Mouse (Mus musculus) erythroid progenitor cell, adult 5-6 weeks (primary cell): ENCODE data around the gene Mef2a. TPM values are rescaled to one million over a fixed set of nuclear protein-coding genes. Genes with fewer than 3 reads are reported as not detected.

Source experiments
- ATAC-seq: replicated peaks from 2 replicates; pipeline ENCODE4 v1.8.0; 2016; ENCODE audit warnings: moderate number of reproducible peaks, mild to moderate bottlenecking, moderate TSS enrichment, inconsistent platforms; ENCODE audit not compliant: poor library complexity, low FRiP score, severe bottlenecking
- total RNA-seq, 2 experiments: library from RNA; stranded (forward) in 1 of 2; stranded (reverse) in 1 of 2; fragments of 150-400 nt in 1 of 2; fragments of 186-747, 209-891 nt in 1 of 2; gene quantifications; 2 replicates each; pipeline versions ENCODE4 v1.2.3 to v1.2.4; 2015 to 2017; ENCODE audit warnings: low replicate concordance in 2 of 2

Gene Mef2a
- total RNA-seq, 2 experiments from 2014 or later, result 12.5 to 23.5 TPM

DNA sequence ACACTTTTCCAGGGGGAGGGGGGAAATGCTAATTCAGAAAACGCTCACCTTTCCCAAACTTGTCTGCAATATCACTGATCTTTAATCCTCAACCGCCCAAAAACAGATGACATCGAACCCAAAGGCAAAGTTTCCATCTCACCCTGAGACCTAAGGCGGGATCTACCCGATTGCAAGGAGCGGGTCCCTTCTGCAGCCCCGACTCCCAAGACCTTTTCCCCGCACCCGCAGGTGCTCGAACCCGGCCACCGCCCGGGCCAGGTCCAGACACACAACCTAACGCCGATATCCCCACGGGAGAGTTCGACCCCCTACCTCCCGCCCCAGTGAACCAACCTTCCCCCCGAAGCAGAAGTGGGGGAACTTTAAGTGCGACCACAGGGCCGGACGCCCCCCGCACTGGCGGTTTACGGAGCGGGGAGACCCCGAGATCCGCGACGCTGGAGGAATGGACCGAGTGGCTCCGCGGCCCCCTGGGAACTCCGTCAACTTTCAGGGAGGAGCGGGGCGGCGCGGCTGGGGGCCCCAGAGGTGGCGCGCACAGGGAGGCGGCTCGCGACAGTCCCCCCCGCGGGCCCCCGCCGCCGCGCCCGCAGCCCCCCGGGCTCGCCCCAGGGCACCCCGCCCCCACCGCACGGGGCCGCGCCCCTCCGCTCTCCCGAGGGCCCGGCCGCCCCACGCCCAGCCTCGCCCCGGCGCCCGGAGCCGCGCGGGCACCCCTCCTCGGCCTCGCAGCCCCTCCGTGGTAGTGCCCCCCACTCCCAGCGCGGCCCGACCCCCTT is 576 bp downstream of the Mef2a start:
- 0 out of 2 replicates have a peak, but pooled peaks have one; percentile 28 for ATAC-seq

DNA sequence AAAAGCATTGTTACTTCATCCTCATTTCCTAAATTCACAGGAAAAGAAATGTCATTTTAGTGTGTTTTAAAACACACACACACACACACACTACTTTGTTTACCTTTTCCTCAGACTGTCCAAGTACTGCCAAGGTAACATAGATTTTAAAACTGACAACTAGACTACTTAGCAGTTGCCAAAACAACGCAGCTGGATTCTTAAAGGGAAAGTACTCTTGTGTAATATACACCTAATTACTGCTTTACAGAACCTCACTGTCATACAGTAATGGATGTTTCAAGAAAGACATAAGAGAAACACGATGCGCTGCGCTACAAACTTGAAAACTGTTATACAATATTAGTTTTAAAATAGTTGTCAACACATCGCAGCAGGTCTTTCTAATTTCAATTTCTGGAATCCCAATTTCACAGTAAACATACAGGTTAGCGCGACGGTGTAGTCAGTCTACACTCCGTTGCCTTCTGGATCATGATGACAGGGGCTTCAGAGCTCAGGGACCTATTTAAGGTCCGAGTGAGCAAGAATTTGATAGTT is 1.2 kb downstream of the Mef2a start:
- ATAC-seq, result no peak

DNA sequence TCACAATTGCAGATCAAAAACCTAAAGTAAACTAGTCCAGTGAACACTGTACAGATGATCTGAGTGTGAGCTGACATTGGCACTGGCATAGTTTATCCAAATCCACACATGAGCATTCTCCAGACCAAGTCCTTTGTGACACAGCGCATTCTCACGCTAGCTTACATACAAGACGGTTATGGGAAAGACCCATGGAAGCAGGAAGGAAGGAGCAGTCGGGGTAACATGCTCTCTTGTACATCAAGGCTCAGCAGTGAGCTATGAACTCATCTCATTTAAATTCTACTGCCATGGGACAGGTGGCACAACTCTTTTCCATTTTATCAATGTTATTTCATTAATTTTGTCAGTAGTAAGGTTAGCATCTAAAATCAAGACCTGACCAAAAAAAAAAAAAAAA is 3.0 kb downstream of the Mef2a start:
- no peak for ATAC-seq

DNA sequence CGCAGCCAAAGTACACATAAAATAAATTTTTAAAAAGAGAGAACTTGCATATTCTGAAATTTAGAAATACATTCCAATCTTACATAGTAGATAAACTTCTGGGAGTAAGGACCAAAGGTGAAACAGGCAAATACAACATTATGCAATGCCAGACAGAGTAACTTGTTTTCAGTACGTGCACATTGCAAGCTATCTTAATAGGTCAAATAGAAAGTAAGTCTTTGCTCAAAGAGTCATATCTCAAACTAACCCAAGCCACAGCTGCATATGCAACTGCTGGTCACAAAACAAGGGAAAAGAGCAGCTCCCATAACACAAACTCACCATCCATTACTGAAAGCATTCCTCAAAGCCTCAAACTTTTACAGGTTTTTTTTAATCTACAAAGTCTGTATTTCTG is 4.3 kb downstream of the Mef2a start:
- no peak for ATAC-seq

DNA sequence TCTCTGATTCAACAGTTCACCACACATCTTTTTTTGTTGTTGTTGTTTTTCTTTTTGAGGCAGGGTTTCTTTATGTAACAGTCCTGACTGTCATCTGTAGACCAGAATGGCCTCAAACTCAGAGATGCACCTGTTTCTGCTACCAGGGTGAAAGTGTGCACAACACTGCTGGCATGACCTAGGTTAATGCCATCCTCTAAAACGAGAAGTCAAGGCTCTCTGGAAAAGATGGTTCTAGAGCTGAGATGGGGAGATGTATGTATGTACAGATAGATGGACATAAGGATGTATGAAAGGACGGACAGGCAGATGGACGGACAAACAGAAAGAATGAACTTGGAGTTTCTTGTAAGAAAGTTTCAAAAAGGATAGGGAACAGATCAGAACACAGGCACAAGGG is 12.1 kb downstream of the Mef2a start:
- no peak for ATAC-seq

DNA sequence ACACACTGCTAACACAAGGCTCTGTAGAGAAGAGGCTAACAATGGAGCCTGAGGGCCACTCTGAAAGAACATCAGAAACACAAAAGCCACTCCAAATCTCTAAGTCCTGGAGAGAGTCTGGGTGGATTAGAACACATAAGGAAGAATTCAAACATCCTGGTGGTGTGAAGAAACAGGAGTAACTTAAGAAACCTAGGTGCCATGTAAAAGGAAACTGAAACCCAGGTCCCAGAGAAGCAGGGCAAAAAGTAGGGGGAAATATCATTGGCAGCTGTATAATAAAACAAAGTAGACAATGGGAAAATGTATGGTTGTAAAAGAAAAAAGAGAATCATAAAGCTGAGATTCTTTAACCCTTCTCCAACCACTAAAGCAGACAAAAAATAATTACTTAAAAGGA is 12.8 kb downstream of the Mef2a start:
- no peak for ATAC-seq

DNA sequence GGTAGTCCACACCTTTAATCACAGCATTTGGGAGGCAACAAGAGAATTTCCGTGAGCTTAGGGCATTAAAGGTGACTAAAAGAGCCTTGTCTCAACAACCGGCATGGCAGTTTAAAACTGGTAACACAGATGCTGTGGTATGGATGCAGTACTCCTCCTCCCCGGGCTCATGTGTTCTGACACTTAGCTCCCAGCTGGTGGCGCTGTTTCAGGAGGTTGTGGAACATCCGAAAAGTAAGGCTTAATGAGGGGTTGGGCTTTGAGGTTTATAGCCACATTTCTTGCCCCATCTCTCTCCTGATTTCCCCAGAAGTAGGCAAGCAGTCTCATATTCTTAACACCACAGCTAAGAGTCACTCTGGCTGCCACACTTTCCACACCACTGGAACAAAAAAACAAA is 16.8 kb downstream of the Mef2a start:
- no peak for ATAC-seq

DNA sequence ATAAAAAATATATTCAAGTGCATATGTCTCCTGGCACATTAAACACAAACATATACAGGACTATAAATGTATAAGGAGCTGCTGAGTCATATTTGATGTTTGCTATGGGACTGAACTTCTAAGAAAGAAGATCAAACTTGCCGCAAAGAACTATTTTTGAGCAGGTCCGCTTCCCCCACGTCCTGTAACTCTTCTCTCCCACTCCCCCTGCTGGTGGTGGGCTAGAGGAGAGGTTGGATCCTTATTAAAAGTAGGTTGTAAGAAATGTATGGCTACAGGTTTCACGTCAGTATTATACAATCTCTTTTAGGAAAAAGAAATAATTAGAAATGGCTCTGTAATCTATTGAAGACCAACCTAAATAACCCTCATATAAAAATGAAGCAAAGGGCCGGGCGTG is 19.0 kb downstream of the Mef2a start:
- no peak for ATAC-seq

DNA sequence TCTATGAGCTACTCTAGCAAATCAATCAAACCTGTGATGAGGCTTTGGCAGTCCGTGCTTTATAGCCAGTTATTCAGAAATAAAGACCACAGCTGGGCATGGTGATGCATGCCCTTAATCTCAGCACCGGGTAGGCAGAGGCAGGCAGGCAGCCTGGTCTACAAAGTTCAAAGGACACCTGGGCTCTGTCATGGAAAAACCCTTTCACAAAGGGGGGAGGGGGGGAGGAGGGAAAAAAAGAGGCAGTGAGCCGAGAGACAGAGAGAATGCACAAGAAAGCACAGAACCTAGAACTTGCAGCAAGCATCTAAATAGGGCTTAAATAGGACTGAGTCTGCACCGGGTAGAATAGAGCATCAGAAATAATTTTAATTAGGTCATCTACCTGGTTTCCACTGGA is 19.7 kb downstream of the Mef2a start:
- no peak for ATAC-seq

DNA sequence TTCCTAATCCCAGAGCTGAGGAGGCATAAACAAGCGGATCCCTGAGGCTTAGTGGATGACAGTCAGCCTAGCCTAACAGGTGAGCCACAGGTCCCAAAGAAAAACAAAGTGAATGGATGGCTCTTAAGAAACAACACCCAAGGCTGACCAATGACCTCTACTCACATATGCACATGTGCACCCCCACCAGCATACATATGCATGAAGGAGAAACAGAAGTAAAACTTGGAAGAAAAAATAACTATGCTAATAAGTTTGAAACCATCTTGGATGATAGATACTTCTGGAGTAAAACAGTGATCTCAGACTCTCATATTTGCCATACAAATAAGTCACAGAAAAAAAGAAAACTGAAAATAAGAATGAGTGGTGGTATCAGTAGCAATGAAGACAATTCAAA is 28.2 kb downstream of the Mef2a start:
- no peak for ATAC-seq

DNA sequence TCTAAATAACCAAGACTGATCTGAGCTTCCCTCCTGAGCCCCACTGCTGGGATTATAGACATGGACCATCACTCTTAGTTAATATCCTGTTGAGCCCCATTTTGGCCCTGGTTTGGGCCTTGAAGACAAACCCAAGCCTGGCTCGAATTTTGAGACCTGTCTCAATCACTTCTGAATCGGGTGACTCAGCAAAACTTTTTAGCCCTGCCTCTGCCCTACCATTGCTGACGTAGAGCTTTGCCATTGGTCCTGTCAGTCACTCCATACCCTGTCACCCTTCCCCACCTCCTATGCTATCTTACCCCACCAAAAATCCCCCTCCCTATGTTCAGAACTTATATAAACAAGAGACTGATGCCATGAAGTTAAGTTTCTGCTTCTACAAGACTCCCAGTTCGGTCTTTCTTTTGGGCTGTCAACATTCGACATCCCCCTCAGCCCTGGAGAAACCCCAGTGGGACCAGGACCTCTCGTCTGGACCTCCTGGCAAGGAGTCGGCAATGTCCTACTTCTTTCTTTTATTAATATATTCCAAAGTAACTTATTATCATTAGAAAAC is 30.5 kb downstream of the Mef2a start:
- ATAC-seq, result no peak

DNA sequence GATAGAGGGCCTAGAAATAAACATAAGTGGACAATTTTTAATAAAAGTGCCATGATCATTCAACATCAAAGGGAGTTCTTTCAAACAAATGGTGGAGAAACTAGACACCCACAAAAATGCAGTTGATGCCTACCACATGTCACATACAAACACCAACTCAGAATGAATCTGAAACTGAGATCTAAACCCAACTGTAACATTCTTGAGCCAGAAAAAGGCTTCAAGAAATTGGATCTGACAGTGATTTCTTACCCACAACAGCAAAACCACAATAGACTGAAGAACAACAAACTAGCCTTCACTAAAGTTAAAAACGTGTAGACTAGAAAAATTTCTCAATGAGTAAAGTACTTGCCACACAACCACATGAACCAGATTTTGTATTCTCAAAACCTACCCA is 52.3 kb downstream of the Mef2a start:
- ATAC-seq, result no peak

DNA sequence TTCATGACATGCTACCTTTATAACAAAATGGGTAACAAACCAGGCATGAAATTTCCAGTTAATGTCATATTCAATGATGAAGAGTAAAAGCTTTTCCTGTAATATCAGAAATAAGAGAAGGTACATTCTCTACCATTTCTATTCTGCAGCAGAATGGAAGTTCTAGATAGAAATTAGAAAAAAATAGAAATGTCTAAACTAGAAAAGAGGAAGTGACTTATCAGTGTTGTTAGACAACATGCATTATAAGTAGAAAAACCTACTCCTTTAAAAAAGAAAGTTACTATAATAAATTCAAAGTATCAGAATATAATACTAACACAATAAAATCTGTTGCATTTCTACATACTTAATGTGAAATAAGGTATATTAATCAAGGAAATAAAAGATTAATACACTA is 54.0 kb downstream of the Mef2a start:
- no peak for ATAC-seq

DNA sequence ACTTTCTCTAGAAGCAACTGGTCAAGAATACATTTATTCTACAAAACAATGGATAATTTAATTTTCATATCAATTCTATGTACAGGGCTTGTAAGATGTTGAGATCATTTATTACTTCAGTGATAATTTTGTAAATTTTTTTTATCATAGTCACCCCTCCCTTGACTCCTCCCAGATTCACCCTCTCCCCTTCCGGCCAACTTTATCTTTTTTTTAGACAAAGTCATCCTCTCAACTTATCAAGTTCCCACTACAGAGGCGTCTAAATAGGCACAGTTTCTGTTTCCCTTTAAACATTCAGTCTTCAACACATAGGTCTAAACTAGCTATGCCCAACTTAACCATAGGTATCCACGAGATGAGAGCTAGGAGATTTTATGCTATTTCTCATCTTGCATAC is 59.5 kb downstream of the Mef2a start:
- ATAC-seq, result 0 out of 2 replicates have a peak, but pooled peaks have one; percentile 39

DNA sequence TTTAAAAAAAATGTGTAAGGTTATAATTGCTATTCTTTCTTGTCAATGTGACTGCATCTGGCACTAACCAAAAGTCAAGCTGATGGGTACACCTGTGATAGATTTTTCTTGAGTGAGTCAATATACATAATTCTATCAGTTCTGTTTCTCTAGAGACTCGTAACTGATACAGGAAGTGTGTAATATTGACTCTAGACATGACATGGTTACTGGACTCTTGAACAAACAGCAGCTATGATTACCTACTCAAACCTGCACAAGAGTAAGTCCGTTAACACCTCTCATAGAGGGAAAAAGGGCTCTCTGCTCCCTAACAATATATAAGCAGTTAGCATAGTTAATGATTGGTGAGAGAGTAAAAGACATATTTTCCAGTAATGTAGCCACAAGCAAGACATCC is 62.5 kb downstream of the Mef2a start:
- ATAC-seq, result no peak

DNA sequence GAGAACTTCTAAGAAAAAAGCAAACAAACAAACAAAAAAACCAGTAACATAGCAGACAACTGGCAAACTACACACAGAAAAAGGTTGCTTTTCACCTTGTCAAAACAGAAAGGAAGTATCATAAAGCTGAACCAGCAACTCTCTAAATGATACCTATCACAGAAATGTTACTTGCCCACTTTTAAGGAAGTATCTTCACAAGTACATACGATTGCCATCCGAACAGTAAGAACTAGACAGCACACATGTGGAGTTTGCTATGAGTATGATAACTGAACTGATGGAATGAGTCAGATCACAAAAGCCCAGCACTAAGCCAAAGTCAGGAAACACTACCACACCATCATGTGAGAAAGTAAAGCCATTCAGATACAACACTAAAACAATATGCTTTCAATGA is 64.6 kb downstream of the Mef2a start:
- ATAC-seq, result no peak

DNA sequence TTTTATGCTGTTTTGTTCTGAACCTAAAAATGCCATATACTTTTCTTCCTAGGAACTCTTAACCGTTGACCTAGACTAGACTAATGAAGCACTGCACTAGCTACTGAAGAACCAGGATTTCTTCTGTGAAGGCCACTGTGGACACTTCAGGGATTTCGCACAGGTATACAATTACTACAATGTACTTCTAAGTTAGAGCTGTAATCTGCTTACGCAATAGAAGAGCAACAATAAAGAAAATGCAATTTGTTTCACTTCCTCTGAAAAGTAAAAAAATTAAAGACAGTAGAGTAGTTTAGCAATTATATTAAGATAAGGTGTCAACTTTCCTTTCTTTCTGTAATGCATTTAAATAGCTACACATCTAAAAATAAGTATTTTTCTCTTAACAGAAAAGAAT is 65.6 kb downstream of the Mef2a start:
- no peak for ATAC-seq

DNA sequence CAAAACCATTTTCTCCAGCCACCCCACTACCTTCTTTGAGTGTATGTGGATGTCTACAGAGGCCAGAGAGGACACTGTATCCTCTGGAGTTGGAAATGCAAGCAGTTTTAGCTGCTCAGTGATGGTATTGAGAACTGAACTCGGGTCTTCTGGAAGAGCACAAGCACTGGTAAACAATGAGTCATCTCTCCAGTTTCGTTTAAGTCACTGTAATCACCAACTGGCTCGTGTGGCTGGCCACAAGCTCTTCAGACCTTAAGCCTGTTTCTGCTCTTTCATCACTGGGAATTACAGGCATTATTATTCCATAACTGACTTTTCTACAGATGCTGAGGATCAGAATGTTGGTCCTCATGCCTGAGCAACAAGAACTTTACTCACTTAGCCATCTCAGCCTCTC is 67.7 kb downstream of the Mef2a start:
- no peak for ATAC-seq

DNA sequence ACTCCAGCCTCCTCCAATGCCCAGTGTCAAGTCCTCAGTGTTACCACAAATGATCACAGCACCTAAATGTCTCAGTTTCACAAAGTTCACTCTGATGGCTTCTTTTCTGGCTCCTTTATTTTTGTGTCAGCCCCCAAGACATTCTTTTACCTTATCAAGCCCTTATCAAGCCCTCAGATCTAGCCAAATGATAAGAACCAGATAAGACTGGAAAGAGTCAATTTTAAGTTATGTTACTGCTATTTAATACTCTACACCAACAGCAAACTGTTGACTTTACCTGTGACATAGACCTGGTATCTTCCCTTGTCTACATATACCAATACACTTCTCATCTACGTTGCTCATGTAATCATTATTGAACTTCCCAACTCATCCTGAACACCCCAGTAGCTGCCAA is 76.2 kb downstream of the Mef2a start:
- no peak for ATAC-seq

DNA sequence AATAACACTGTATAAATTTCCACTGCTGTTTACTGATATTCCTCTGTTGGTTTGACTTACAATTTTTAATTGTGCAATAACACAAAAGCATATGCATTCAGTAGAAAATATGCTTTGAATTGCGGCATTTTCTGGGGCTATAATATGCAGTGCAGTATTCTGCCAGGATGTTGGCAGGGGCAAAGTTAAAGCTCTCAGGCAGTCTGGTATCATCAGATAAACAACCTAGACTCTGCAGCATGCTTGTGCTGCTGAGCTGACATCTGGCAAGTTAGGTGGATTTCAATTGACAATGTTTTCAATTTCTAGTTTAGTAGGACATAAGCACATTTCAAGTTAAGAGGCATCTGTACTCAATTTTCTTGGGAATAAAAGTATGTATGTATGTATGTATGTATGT is 81.3 kb downstream of the Mef2a start:
- no peak for ATAC-seq

DNA sequence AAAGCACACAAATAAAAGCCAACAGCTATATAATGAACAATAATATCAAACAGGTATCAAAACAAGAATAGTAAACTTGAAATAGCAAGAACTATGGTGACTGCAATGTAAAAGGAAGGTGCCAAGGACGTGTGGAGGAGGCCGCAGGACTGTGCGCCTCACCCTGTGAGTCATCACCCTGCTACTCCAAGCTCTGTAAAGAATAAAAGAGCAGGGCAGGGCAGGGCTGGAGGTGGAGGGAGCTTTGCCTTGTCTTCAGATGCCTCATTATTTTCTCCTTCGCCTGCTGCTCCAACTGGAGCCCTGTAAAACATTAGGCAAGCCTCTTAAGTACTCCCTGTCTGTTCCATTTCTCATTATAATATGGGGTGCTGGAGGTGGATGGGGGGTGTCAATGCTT is 85.2 kb downstream of the Mef2a start:
- no peak for ATAC-seq

DNA sequence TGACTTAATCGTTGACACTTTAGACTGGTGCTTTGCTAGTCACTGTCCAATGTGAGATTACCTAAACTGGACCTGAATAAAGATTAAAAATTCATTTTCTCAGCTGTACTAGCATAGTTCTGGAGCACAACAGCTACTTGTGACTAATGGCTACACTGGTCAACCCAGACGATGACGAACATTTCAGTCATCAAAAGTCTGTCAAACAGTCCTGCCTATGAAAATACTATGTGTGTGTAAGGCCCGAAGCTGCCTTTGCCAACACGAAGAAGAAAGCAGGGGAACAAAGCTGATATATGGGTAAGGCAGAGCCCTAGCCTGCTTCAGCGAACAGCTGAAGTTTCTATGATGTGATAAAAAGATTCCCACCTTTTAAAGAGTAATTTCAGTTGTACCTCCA is 89.1 kb downstream of the Mef2a start:
- no peak for ATAC-seq
